Mouse (Mus musculus) midbrain, embryonic 16.5 days (tissue): ENCODE results near the gene Lcmt1. TPM values are rescaled to one million over a fixed set of nuclear protein-coding genes. Genes with fewer than 3 reads are reported as not detected.

Source experiments
- ATAC-seq: fragments of 200-750 bp; cut with Nextera tagmentation; 2 replicates; pipeline ENCODE4 v1.8.0; 2017; ENCODE audit warnings: moderate TSS enrichment
- H3K27ac ChIP-seq: fragments of 300-500 bp; sonication (generic); 2 replicates; pipeline ENCODE4 v1.5.1; 2014; ENCODE audit warnings: mild to moderate bottlenecking, low read length, mixed read lengths
- H3K27me3 ChIP-seq: fragments of 300-500 bp; sonication (generic); 2 replicates; pipeline ENCODE4 v1.6.1; 2014; ENCODE audit warnings: low read depth, low read length, mixed read lengths; ENCODE audit not compliant: control insufficient read depth, insufficient read depth
- H3K36me3 ChIP-seq: fragments of 300-500 bp; sonication (generic); 2 replicates; pipeline ENCODE4 v1.6.1; 2014; ENCODE audit warnings: mild to moderate bottlenecking, low read length, moderate library complexity, mixed read lengths; ENCODE audit not compliant: control insufficient read depth, insufficient read depth
- H3K4me1 ChIP-seq: fragments of 300-500 bp; sonication (generic); 2 replicates; pipeline ENCODE4 v1.6.1; 2014; ENCODE audit warnings: mild to moderate bottlenecking, low read length, mixed read lengths; ENCODE audit not compliant: control insufficient read depth, insufficient read depth
- H3K4me2 ChIP-seq: fragments of 300-500 bp; sonication (generic); 2 replicates; pipeline ENCODE4 v1.6.1; 2014; ENCODE audit warnings: mild to moderate bottlenecking, low read length, mixed read lengths
- H3K4me3 ChIP-seq: fragments of 300-500 bp; sonication (generic); 2 replicates; pipeline ENCODE4 v1.5.1; 2014; ENCODE audit warnings: low read depth, mild to moderate bottlenecking, low read length, moderate library complexity, mixed read lengths
- H3K9ac ChIP-seq: fragments of 300-500 bp; sonication (generic); 2 replicates; pipeline ENCODE4 v1.6.1; 2014; ENCODE audit warnings: low read depth, low read length, mixed read lengths
- H3K9me3 ChIP-seq: fragments of 300-500 bp; sonication (generic); replicated peaks from 2 replicates; pipeline ENCODE4 v1.6.1; 2014; ENCODE audit warnings: mild to moderate bottlenecking, low read length, mixed read lengths; ENCODE audit not compliant: control insufficient read depth, poor library complexity, severe bottlenecking
- WGBS: fragments of 180-500 bp; shearing (Covaris S2); extraction: QIAGEN DNeasy Blood & Tissue Kit; methylation state at CpG from one replicate; pipeline ENCODE4 v1.1.7; 2014; 5-methylcytosine and 5-hydroxymethylcytosine counted together
- polyA plus RNA-seq: library from polyadenylated mRNA; unstranded; fragments of >200 nt; fragmentation: Nextera tagmentation; extraction: Ambion mirVana; gene quantifications from 2 replicates; pipeline ENCODE4 v1.2.1, GENCODE M21; 2015

The Lcmt1 gene
- polyA plus RNA-seq, 1 experiment from 2014 or later = 117 TPM

GRCm38 (mm10) chr7:123366806-123367205 lies 2.8 kb upstream of the Lcmt1 start:
- no peak overlapping the region for H3K4me3 ChIP-seq
- no peak overlapping the region for H3K27ac ChIP-seq
- ATAC-seq = no peak
- no peak overlapping the region for H3K9ac ChIP-seq
- H3K27me3 ChIP-seq = no peaks in the 10 kb centered on the region
- no peaks in the 10 kb centered on the region for H3K9me3 ChIP-seq
- H3K4me2 ChIP-seq = no peak overlapping the region
- WGBS = 70% methylated on average over 8 of the region's 8 CpGs
- no peaks in the 10 kb centered on the region for H3K36me3 ChIP-seq
- peaks cover 21% of the 10 kb centered on the region for H3K4me1 ChIP-seq

GRCm38 (mm10) chr7:123367218-123368150 lies 2.1 kb upstream of the Lcmt1 start:
- peak overlapping the region; percentile 83 for H3K4me2 ChIP-seq
- H3K36me3 ChIP-seq = no peaks in the 10 kb centered on the region
- 81% methylated on average over 15 of the region's 16 CpGs for WGBS
- H3K4me1 ChIP-seq = peaks cover 21% of the 10 kb centered on the region
- no peak overlapping the region for H3K27ac ChIP-seq
- no peak overlapping the region for H3K4me3 ChIP-seq
- no peak for ATAC-seq
- H3K9ac ChIP-seq = no peak overlapping the region; the same call in 1 of the 2 replicates
- H3K27me3 ChIP-seq = no peaks in the 10 kb centered on the region
- no peaks in the 10 kb centered on the region for H3K9me3 ChIP-seq

GRCm38 (mm10) chr7:123368187-123368586 lies 1.4 kb upstream of the Lcmt1 start:
- peak overlapping the region; percentile 12; the same call in 1 of the 2 replicates for H3K4me3 ChIP-seq
- no peaks in the 10 kb centered on the region for H3K9me3 ChIP-seq
- H3K27me3 ChIP-seq = no peaks in the 10 kb centered on the region
- peak overlapping the region; percentile 85; the same call in 1 of the 2 replicates for H3K9ac ChIP-seq
- 74% methylated on average over 2 of the region's 2 CpGs for WGBS
- no peak for ATAC-seq
- H3K4me2 ChIP-seq = peak overlapping the region; percentile 83
- H3K4me1 ChIP-seq = peaks cover 21% of the 10 kb centered on the region
- no peak overlapping the region for H3K27ac ChIP-seq
- H3K36me3 ChIP-seq = no peaks in the 10 kb centered on the region

GRCm38 (mm10) chr7:123368778-123369746 lies 522 bp upstream of the Lcmt1 start:
- WGBS = 4% methylated on average over 29 of the region's 51 CpGs
- Histone ChIP-seq H3K4me2 (peak overlapping the region; percentile 83), H3K27ac (peak overlapping the region; percentile 82), H3K4me1 (peaks cover 21% of the 10 kb centered on the region), H3K36me3 (no peaks in the 10 kb centered on the region), H3K27me3 (no peaks in the 10 kb centered on the region), H3K9me3 (no peaks in the 10 kb centered on the region), H3K9ac (peak overlapping the region; percentile 85), H3K4me3 (peak overlapping the region; percentile 97)
- peak; percentile 78 for ATAC-seq

GRCm38 (mm10) chr7:123370700-123371099 lies 1.1 kb downstream of the Lcmt1 start:
- peak overlapping the region; percentile 85; the same call in 1 of the 2 replicates for H3K9ac ChIP-seq
- H3K4me3 ChIP-seq = peak overlapping the region; percentile 97
- H3K4me1 ChIP-seq = peaks cover 21% of the 10 kb centered on the region
- peak overlapping the region; percentile 83 for H3K4me2 ChIP-seq
- H3K9me3 ChIP-seq = no peaks in the 10 kb centered on the region
- ATAC-seq = no peak; the same call in 1 of the 2 replicates
- no peaks in the 10 kb centered on the region for H3K36me3 ChIP-seq
- 51% methylated on average over 9 of the region's 9 CpGs for WGBS
- no peak overlapping the region for H3K27ac ChIP-seq
- H3K27me3 ChIP-seq = no peaks in the 10 kb centered on the region

- ATAC-seq = no peak
- WGBS = 69% methylated on average over 3 of the region's 3 CpGs
- H3K4me3 ChIP-seq = no peak overlapping the region
Measured at GRCm38 (mm10) chr7:123371501-123371900, 1.9 kb downstream of the Lcmt1 start.

GRCm38 (mm10) chr7:123377443-123378400 lies 8.1 kb downstream of the Lcmt1 start:
- ATAC-seq = peak; percentile 99
- peaks cover 22% of the 10 kb centered on the region for H3K4me1 ChIP-seq

More at GRCm38 (mm10) chr7:123371501-123371900, 1.9 kb downstream of the Lcmt1 start:
- Histone ChIP-seq H3K9me3 (no peaks in the 10 kb centered on the region), H3K9ac (no peak overlapping the region), H3K27me3 (no peaks in the 10 kb centered on the region), H3K27ac (no peak overlapping the region), H3K36me3 (no peaks in the 10 kb centered on the region), H3K4me1 (peaks cover 21% of the 10 kb centered on the region), H3K4me2 (no peak overlapping the region)

More at GRCm38 (mm10) chr7:123377443-123378400, 8.1 kb downstream of the Lcmt1 start:
- Histone ChIP-seq H3K4me3 (peak overlapping the region; percentile 70), H3K36me3 (no peaks in the 10 kb centered on the region), H3K9me3 (no peaks in the 10 kb centered on the region), H3K27ac (peak overlapping the region; percentile 76), H3K4me2 (peak overlapping the region; percentile 86), H3K27me3 (no peaks in the 10 kb centered on the region), H3K9ac (peak overlapping the region; percentile 78)
- WGBS = 4% methylated on average over 41 of the region's 41 CpGs
